Mouse (Mus musculus): ENCODE results near the gene Cmtm5. TPM values are rescaled to one million over a fixed set of nuclear protein-coding genes. Genes with fewer than 3 reads are reported as not detected.
"Not testable (repeated sequence)": the region's sequence is repeated elsewhere in the genome, so short reads cannot be mapped to it uniquely, and the experiment has no call there.

The Cmtm5 gene
- total RNA-seq, 4 experiments from 2014 or later: 62.4 to 83.2 (median 76.3) TPM

GRCm38 (mm10) chr14:54932645-54933150 is 3.4 kb upstream of the Cmtm5 start, which contains the start of gene Il25:
Gene Il25, plus strand, starts transcription at chr14:54932695.
- no peak for DNase-seq (ENCODE audit: low spot score in 2 of 2)

GRCm38 (mm10) chr14:54936831-54937160 is 735 bp downstream of the Cmtm5 start:
- DNase-seq (ENCODE audit: low spot score in 2 of 2): no peak

GRCm38 (mm10) chr14:54937361-54938182 is 1.5 kb downstream of the Cmtm5 start:
- DNase-seq (ENCODE audit: low spot score in 2 of 2): no peak

- DNase-seq (ENCODE audit: low spot score in 2 of 2): no peak
These were observed 2.6 kb downstream of the Cmtm5 start for GRCm38 (mm10) chr14:54938431-54939219.

- DNase-seq (ENCODE audit: low spot score in 2 of 2): peak in 1 of 2 experiments; percentile 56
These were observed 3.5 kb downstream of the Cmtm5 start for GRCm38 (mm10) chr14:54939434-54940175.

GRCm38 (mm10) chr14:54940176-54940530 is 4.1 kb downstream of the Cmtm5 start:
- DNase-seq (ENCODE audit: low spot score in 2 of 2): no peak

- DNase-seq (ENCODE audit: low spot score in 2 of 2): no peak
These were observed 5.2 kb downstream of the Cmtm5 start for GRCm38 (mm10) chr14:54941024-54941978.

- no peak for DNase-seq (ENCODE audit: low spot score in 2 of 2)
These were observed 6.4 kb downstream of the Cmtm5 start for GRCm38 (mm10) chr14:54942479-54942878.

GRCm38 (mm10) chr14:54943971-54944370 is 7.9 kb downstream of the Cmtm5 start:
- no peak for DNase-seq (ENCODE audit: low spot score in 2 of 2)

GRCm38 (mm10) chr14:54944939-54945338 is 8.9 kb downstream of the Cmtm5 start:
- DNase-seq (ENCODE audit: low spot score in 2 of 2): no peak

- DNase-seq (ENCODE audit: low spot score in 2 of 2): no peak
These were observed 10.1 kb downstream of the Cmtm5 start for GRCm38 (mm10) chr14:54945975-54946704.

- not testable (repeated sequence) for DNase-seq (ENCODE audit: low spot score in 2 of 2)
These were observed 10.9 kb downstream of the Cmtm5 start for GRCm38 (mm10) chr14:54947008-54947407.

GRCm38 (mm10) chr14:54948781-54949180 is 12.7 kb downstream of the Cmtm5 start:
- no peak for DNase-seq (ENCODE audit: low spot score in 2 of 2)

GRCm38 (mm10) chr14:54950493-54950892 is 14.4 kb downstream of the Cmtm5 start:
- no peak for DNase-seq (ENCODE audit: low spot score in 2 of 2)

- DNase-seq (ENCODE audit: low spot score in 2 of 2): no peak
These were observed 15.5 kb downstream of the Cmtm5 start for GRCm38 (mm10) chr14:54951587-54951986.

GRCm38 (mm10) chr14:54953664-54954206 is 17.7 kb downstream of the Cmtm5 start:
- no peak for DNase-seq (ENCODE audit: low spot score in 2 of 2)

GRCm38 (mm10) chr14:54954474-54954873 is 18.4 kb downstream of the Cmtm5 start:
- DNase-seq (ENCODE audit: low spot score in 2 of 2): no peak

GRCm38 (mm10) chr14:54955481-54955880 is 19.4 kb downstream of the Cmtm5 start:
- DNase-seq (ENCODE audit: low spot score in 2 of 2): no peak

GRCm38 (mm10) chr14:54956533-54956932 is 20.5 kb downstream of the Cmtm5 start:
- DNase-seq (ENCODE audit: low spot score in 2 of 2): no peak

GRCm38 (mm10) chr14:54958503-54958902 is 22.4 kb downstream of the Cmtm5 start:
- no peak for DNase-seq (ENCODE audit: low spot score in 2 of 2)

Measured in layer of hippocampus, adult 8-10 months (tissue).